Mouse (Mus musculus) inflammation-experienced regulatory T-cells, adult 6 months (primary cell): ENCODE results near the gene Scaf8. TPM values are rescaled to one million over a fixed set of nuclear protein-coding genes. Genes with fewer than 3 reads are reported as not detected.

Source experiments
- polyA plus RNA-seq, 3 experiments: library from polyadenylated mRNA; unstranded; fragments of 100-300 nt; shearing (Covaris generic); gene quantifications; one replicate each; pipeline ENCODE4 v1.2.1; 2017

Gene Scaf8
- polyA plus RNA-seq, 3 experiments from 2014 or later: 23.2 to 30.0 (median 26.4) TPM

Other genes starting within 250 kb of the Scaf8 start
- 1 to 10 TPM; 1.3 to 2.1 (median 1.6) TPM for gene Tiam2, start 211.6 kb downstream of the Scaf8 start, polyA plus RNA-seq